Mouse (Mus musculus): ENCODE measurements at regions not wholly inside any gene's neighbourhood (a gene's known extent, or its start where the extent isn't known, plus 50 kb on each side); places are given as distances from the start of the nearest gene placed in this dataset.
A peak's percentile ranks its signal among the peaks of the same experiment; 100 is the strongest.

DNA sequence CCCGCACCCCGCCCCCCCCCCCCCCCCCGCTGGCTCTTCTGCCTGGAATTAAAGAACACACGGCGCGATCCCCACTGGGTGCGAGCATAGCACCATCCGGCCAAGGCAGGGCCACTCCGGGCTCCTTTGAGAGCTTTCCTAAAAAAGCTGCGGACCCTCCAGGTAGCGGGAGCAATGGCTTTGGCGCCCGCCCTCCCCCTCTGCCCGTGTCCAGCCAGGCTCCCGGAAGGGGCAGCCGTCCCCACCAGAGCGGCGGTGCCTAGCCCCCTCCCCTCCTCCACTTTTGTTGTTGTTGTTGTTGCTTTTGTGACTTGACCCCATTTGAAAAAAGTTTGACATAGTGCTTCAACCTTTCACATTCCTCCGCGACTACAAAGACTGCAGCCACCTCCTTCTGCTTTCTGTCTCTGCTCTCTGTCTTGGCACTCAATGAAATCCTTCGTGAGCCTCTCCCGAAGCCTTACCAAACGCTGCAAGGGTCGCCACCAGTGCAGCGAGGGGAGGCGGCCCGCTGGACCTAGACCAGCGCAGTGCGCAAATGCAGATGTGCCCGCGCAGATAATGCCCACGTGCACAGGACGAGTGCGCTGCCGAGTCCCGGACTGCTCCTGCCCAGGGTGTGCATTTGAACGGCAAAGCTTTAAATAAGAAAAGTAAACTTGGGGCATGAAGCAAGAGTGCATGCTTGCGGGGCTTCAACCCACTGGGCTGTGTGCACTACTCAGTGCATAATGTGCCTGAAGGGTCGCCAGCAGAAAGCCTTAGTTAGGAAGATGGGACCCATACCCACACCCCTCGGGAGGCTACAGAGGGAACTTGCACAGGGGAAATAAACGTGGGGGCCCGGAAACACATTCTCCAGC, 179.0 kb upstream of the Xlr start:
- peaks cover 2% of the 10 kb centered on the region; the same call in 1 of the 2 replicates for H3K4me1 ChIP-seq (ENCODE audit: control insufficient read depth, insufficient read depth, low read length)
- WGBS: 19% methylated on average over 36 of the region's 42 CpGs
- peak; percentile 67 for ATAC-seq

DNA sequence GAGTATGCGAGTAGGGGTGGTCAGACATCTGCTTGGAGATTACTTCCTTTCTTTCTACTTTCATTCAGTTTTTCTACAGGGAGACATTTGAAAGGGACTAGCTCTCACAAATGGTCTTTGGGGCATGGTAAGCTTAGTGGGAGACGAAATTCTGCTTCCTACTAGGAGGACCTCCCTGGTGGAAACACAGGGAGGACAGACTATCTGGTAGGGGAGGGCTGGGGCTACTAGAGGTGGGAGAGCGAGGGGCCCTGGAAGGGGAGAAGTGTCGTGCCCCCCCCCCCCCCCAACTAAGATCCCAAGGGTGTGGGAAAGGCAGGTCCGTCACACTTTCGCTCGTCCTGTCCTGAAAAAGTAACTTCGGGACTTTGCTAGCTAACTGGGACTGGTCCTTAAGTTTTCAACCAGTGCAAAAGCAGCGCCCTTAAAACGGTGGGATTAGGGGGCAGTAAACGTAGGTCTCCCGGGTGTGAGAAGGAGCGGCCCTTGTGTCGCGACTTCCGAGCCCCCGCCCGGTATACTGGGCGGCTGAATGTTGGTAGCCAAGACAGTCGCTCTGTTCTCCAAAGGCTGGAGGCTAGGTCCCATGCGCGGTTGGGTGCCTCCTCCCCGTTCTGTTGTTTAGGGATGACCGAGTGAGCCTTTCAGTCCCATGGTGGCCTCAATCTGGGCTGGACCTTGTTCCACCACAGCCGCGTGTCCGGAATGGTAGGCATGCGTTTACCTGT, 178.2 kb upstream of the Xlr start:
- no peak overlapping the region for H3K27ac ChIP-seq (ENCODE audit: low read length)
- H3K4me3 ChIP-seq (ENCODE audit: low read depth, low read length): peak overlapping the region; percentile 42
- no peaks in the 10 kb centered on the region for H3K36me3 ChIP-seq (ENCODE audit: control insufficient read depth, insufficient read depth, low read length)
- ATAC-seq: peak; percentile 64; the same call in 1 of the 2 replicates
- H3K9ac ChIP-seq (ENCODE audit: low read depth, low read length): no peak overlapping the region
- peak overlapping the region; percentile 76 for H3K4me2 ChIP-seq (ENCODE audit: low read length)
- WGBS: 17% methylated on average over 27 of the region's 28 CpGs
- H3K4me1 ChIP-seq (ENCODE audit: control insufficient read depth, insufficient read depth, low read length): peaks cover 2% of the 10 kb centered on the region; the same call in 1 of the 2 replicates
- H3K9me3 ChIP-seq (replicated peaks; ENCODE audit: control insufficient read depth, low read length, poor library complexity, severe bottlenecking): no peaks in the 10 kb centered on the region
- no peaks in the 10 kb centered on the region; the same call in 1 of the 2 replicates for H3K27me3 ChIP-seq (ENCODE audit: control insufficient read depth, insufficient read depth, low read depth, low read length)

More for the DNA sequence above, 179.0 kb upstream of the Xlr start:
- peak overlapping the region; percentile 42 for H3K4me3 ChIP-seq (ENCODE audit: low read depth, low read length)
- no peak overlapping the region for H3K9ac ChIP-seq (ENCODE audit: low read depth, low read length)
- H3K27ac ChIP-seq (ENCODE audit: low read length): no peak overlapping the region
- H3K27me3 ChIP-seq (ENCODE audit: control insufficient read depth, insufficient read depth, low read depth, low read length): no peaks in the 10 kb centered on the region; the same call in 1 of the 2 replicates
- peak overlapping the region; percentile 76 for H3K4me2 ChIP-seq (ENCODE audit: low read length)
- no peaks in the 10 kb centered on the region for H3K9me3 ChIP-seq (replicated peaks; ENCODE audit: control insufficient read depth, low read length, poor library complexity, severe bottlenecking)
- H3K36me3 ChIP-seq (ENCODE audit: control insufficient read depth, insufficient read depth, low read length): no peaks in the 10 kb centered on the region

GRCm38 (mm10) chrX:53974732-53975544, 177.4 kb upstream of the Xlr start:
- Histone ChIP-seq H3K27ac (ENCODE audit: low read length) (no peak overlapping the region), H3K27me3 (ENCODE audit: control insufficient read depth, insufficient read depth, low read depth, low read length) (no peaks in the 10 kb centered on the region; the same call in 1 of the 2 replicates), H3K36me3 (ENCODE audit: control insufficient read depth, insufficient read depth, low read length) (no peaks in the 10 kb centered on the region), H3K4me3 (ENCODE audit: low read depth, low read length) (peak overlapping the region; percentile 42), H3K9me3 (replicated peaks; ENCODE audit: control insufficient read depth, low read length, poor library complexity, severe bottlenecking) (no peaks in the 10 kb centered on the region), H3K4me2 (ENCODE audit: low read length) (peak overlapping the region; percentile 76), H3K9ac (ENCODE audit: low read depth, low read length) (peak overlapping the region; percentile 11), H3K4me1 (ENCODE audit: control insufficient read depth, insufficient read depth, low read length) (peaks cover 2% of the 10 kb centered on the region; the same call in 1 of the 2 replicates)
- ATAC-seq: peak; percentile 77
- 21% methylated on average over 46 of the region's 52 CpGs for WGBS
